Mouse (Mus musculus) cerebellum, adult 9-11 months (tissue): Measurements from ENCODE around the gene Brd1.
A peak's percentile ranks its signal among the peaks of the same experiment; 100 is the strongest.
"Not testable (repeated sequence)": the region's sequence is repeated elsewhere in the genome, so short reads cannot be mapped to it uniquely, and the experiment has no call there.

Experiments used
- DNase-seq: peaks from one replicate; pipeline ENCODE4 v3.0.0; 2022

Gene Brd1

GRCm38 (mm10) chr15:88727204-88727603 lies 6.8 kb downstream of the Brd1 start:
- no peak for DNase-seq

DNA sequence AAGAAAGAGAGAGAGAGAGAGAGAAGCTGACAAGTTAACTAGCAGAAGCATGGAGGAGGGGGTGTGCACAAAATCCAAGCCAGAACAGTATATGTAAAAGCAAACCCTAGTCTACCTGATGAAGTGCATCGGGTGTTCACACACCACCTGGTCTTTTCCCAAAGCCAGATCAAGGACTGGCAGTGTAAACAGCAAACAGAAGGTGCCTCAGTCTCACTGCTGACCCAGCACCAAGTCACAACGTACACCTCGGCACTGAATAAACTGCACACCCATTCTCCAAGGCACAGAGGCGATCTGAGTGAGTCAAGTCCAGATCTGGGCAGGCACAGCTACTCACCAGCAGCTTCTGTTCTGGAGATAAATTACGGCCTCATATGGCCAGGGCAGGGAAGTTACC lies 9.0 kb downstream of the Brd1 start:
- DNase-seq, result peak; percentile 55

- peak; percentile 85 for DNase-seq
These were observed 9.7 kb downstream of the Brd1 start for GRCm38 (mm10) chr15:88724311-88724710.

DNA sequence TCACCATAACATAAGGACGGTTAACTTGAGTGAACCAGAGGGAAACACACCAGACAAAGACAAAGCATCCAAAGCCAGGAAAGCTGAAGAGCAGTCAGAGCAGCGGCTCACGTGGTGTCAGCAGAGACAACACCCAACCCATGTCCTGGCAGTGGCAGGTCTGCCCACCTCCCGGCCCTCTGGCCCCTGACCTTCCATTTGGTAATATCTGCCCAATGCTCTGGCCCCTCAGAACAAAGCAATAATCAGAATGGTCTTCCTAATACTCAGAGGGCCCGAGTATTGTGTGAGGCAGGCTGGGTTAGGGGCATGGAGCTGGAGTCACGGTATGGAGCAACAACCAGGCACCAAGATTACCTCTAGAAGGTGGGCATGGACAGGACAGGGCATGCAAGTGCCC lies 10.8 kb downstream of the Brd1 start:
- DNase-seq, result no peak

DNA sequence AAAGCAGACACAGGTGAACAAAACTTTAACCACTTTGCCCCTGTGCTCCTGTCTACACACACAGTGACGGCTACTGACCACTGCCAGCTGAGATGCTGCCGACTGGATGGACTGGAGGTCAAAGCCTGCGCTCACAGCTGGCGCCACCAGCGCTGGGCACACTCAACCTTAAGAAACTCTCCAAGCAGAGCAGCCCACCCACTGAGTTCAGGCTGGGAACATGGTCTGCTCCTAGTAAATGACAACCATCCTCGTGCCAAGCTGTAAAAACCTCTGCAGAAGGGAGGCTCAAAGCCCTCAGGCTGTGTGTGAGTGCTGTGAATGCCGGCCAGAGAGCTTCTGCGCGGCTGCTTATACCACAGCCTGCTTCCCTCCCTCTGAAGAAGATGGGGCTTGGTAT lies 16.8 kb downstream of the Brd1 start:
- no peak for DNase-seq

- no peak for DNase-seq
These were observed 17.7 kb downstream of the Brd1 start for GRCm38 (mm10) chr15:88716350-88716749.

DNA sequence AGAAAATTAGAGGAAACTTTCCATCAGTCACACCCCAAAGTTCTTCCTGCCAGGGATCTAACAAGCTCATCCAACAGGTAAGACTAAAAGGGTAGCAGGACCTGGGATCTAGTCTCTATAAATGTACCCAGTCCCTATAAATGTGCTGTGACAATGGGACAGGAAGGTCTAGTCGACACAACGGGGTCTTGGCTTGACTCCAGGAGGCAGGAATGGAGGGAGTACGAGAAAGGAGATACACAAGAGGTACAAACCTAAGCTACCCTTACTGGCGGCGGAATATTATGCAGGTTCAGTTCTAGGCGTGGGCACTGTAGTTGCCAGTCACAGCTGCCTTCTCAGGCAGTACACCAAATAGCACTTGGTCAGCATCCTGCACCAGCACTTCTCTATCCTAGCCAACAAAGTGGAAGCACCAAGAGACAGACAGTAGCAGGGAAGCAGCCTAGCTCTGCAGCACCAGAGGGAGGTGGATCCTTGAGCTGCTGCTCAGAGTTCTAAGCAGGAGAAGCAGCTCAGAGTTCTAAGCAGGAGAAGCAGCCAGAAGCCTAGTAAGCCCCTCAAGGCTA lies 19.9 kb downstream of the Brd1 start:
- DNase-seq, result no peak

- no peak for DNase-seq
These were observed 21.5 kb downstream of the Brd1 start for GRCm38 (mm10) chr15:88712501-88712900.

- DNase-seq, result no peak
These were observed 24.2 kb downstream of the Brd1 start for GRCm38 (mm10) chr15:88709878-88710277.

- no peak for DNase-seq
These were observed 25.1 kb downstream of the Brd1 start for GRCm38 (mm10) chr15:88708657-88709511.

GRCm38 (mm10) chr15:88708204-88708603 lies 25.8 kb downstream of the Brd1 start:
- no peak for DNase-seq

- not testable (repeated sequence) for DNase-seq
These were observed 27.0 kb downstream of the Brd1 start for GRCm38 (mm10) chr15:88706987-88707386.

DNA sequence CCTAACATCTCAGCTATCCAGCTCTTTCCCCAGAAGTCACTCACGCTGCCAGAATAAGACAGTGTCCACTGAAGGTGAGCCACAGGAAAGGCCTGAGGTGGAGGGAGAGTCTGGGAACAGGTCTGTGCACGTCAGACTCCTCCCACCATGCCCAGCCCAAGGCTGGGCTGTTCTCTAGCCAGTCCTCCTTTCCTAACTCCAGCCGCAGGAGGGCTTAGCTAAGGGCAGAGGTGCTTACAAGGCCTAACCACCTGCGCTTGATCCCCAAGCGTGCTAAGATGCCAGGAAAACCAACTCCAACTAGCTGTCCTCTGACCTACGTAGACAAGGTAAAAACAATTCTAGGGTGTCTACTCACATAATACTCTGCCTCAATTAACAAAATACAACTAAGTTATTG lies 27.7 kb downstream of the Brd1 start:
- DNase-seq, result no peak

GRCm38 (mm10) chr15:88704284-88704683 lies 29.7 kb downstream of the Brd1 start:
- DNase-seq, result no peak

DNA sequence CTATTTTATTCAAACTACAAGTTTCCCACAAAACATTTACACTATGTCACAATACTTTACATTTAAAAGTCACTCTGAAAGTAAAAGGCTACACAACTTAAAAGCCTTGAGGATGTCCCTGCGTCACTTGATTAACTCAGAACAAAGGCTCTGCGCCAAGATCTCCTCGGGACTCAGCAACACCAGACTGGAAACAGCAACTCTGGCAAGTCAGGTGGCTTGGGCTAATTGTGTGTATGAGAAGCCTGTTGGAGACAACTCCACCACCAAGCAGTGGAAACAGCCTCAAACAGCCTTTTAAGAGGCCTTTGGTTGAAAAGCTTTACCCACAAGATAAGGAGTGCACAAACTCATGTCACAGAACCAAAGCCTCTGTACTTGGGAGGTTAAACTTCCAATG lies 31.5 kb downstream of the Brd1 start:
- no peak for DNase-seq

DNA sequence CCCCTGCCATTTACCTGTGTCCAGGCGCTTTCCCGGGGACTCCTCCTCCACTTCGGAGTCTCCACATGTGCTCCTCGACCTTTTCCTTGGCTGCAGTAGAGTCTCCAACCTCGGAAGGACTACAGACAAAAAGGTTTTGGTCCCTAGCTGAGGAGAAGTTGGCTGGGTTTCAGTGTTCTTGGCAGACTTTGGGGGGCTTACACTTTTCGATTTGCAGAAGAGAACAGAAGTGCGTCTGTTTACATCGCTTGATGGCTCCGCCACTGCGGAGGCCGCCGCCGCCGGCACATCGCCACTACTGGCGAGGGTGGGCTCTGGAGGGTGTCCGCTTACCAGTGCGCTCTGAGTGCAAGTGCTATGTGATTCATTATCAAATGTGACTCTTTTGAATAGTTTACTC lies 33.3 kb downstream of the Brd1 start:
- DNase-seq, result no peak

DNA sequence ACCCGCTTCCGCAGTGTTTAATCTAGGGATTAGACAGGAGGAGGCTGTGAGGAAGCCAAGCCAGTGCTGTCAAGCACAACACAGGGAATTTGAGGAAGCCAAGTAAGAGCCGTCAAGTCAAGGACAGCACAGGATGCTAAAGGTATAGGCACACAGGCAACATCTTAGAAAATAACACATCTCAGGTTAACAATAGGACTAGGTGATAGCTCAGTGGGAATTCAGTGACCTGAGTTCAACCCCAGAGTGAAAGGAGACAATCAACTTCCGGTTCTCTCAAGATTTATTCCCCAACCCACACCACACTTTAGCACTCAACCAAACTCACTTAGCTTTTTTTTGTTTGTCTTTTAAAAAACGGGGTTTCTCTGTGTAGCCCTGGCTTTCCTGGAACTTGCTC lies 34.5 kb downstream of the Brd1 start:
- no peak for DNase-seq

GRCm38 (mm10) chr15:88697586-88697985 lies 36.4 kb downstream of the Brd1 start:
- no peak for DNase-seq

DNA sequence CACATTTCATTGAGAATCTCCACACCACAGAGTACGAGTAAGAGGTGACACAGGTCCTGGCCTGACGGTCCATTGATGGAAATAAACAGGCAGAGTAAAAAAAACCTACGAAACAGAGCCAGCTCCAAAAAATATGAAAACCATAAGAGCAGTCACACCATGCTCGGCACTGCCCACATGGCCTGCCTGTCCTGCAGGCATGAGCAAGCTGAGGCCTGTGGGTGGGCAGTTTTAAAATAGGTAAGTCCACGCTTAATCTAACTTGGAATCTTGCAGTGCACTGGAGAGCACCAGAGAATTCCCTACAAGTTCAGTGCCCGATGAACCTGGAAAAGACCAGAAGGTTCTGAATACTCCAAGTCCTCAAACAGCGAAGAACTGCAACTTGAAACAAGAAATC lies 38.0 kb downstream of the Brd1 start:
- DNase-seq, result no peak

DNA sequence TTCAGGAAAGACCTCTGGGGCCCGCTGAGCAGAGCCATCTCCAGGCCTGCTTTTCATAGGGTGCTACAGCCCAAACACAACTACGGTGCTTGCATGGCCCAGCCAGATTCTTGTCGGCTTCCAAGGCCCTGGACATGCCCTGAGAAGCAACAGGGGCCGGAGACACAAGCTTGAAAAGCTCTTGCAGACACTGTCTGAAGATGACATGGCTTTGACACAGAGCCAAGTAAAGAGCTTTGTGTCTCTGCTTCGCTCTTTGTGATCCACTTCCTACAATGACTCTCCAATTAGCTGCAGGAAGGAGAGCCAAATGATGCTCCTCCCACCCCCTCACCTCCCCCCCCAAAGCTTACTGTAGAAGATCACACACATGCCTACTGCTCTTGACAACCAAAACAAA lies 40.0 kb downstream of the Brd1 start:
- DNase-seq, result no peak

GRCm38 (mm10) chr15:88692720-88693119 lies 41.3 kb downstream of the Brd1 start:
- DNase-seq, result no peak

GRCm38 (mm10) chr15:88691129-88691528 lies 42.9 kb downstream of the Brd1 start:
- DNase-seq, result no peak

GRCm38 (mm10) chr15:88688120-88688519 lies 45.9 kb downstream of the Brd1 start:
- no peak for DNase-seq

GRCm38 (mm10) chr15:88686725-88687124 lies 47.3 kb downstream of the Brd1 start:
- DNase-seq, result no peak

DNA sequence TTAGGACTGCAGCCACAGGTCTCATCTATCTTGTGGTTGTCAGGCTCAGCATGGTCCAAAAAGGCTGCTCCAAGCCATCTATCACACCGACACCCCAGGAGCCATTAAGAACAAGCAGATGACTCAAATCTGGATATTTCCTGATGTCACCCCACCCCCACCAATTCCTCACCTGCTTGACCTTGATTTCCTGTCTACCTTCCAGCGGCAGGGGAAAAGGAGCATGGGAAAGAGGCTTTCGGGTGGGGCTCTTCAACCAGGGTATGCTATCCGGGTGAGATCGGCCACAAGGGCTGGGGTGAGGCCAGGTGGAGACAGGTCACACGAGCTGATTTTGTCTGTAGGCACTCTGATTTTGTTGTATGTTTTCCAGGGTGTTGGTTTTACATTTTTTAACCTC lies 50.0 kb downstream of the Brd1 start:
- no peak for DNase-seq
